Mouse (Mus musculus) T-helper 2 cell (primary cell): ENCODE data around the gene Rbak.
"Not testable (repeated sequence)": the region's sequence is repeated elsewhere in the genome, so short reads cannot be mapped to it uniquely, and the experiment has no call there.

Source experiments
- in situ Hi-C: fragments of 300-600 bp; cut with MboI, MseI; formaldehyde crosslinking; loops from one replicate; pipeline ENCODE4 v1.15.1; 2025; ENCODE audit warnings: high pct_unique_total_duplicates

The Rbak gene

GRCm38 (mm10) chr5:143180255-143181076 lies at the start of gene Rbak, which contains the start of gene Spdye4b:
Rbak (minus strand) TSS chr5:143180775.
Spdye4b (plus strand) TSS chr5:143181017.
- in situ Hi-C loops: no loop called here

GRCm38 (mm10) chr5:143226790-143227189 lies 46.2 kb upstream of the Rbak start, which contains the start of gene Spdye4a:
Spdye4a (minus strand) TSS chr5:143226890.
- in situ Hi-C loops: no loop called here

GRCm38 (mm10) chr5:143222287-143222686 lies 41.7 kb upstream of the Rbak start:
- in situ Hi-C loops: no loop called here

- in situ Hi-C loops: no loop called here
These were observed 40.4 kb upstream of the Rbak start for GRCm38 (mm10) chr5:143220996-143221395.

- in situ Hi-C loops: no loop called here
These were observed 33.3 kb upstream of the Rbak start for GRCm38 (mm10) chr5:143213832-143214231.

- in situ Hi-C loops: no loop called here
These were observed 24.4 kb upstream of the Rbak start for GRCm38 (mm10) chr5:143205015-143205414.

- in situ Hi-C loops: no loop called here
These were observed 15.9 kb upstream of the Rbak start for GRCm38 (mm10) chr5:143196506-143196905.

GRCm38 (mm10) chr5:143195166-143195565 lies 14.6 kb upstream of the Rbak start:
- in situ Hi-C loops: no loop called here

- in situ Hi-C loops: not testable (repeated sequence)
These were observed 14.2 kb upstream of the Rbak start for GRCm38 (mm10) chr5:143194747-143195146.

GRCm38 (mm10) chr5:143192806-143193205 lies 12.2 kb upstream of the Rbak start:
- in situ Hi-C loops: no loop called here

GRCm38 (mm10) chr5:143188014-143188413 lies 7.4 kb upstream of the Rbak start:
- in situ Hi-C loops: not testable (repeated sequence)

- in situ Hi-C loops: no loop called here
These were observed 1.4 kb downstream of the Rbak start for GRCm38 (mm10) chr5:143179179-143179578.

- in situ Hi-C loops: no loop called here
These were observed 2.9 kb downstream of the Rbak start for GRCm38 (mm10) chr5:143177541-143178200.

GRCm38 (mm10) chr5:143175970-143176369 lies 4.6 kb downstream of the Rbak start:
- in situ Hi-C loops: no loop called here

GRCm38 (mm10) chr5:143165508-143166070 lies 15.0 kb downstream of the Rbak start:
- in situ Hi-C loops: no loop called here

- in situ Hi-C loops: no loop called here
These were observed 25.0 kb downstream of the Rbak start for GRCm38 (mm10) chr5:143155534-143155933.

GRCm38 (mm10) chr5:143153756-143154155 lies 26.8 kb downstream of the Rbak start:
- in situ Hi-C loops: no loop called here

GRCm38 (mm10) chr5:143150044-143150443 lies 30.5 kb downstream of the Rbak start:
- in situ Hi-C loops: no loop called here

- in situ Hi-C loops: no loop called here
These were observed 31.0 kb downstream of the Rbak start for GRCm38 (mm10) chr5:143149536-143149935.

GRCm38 (mm10) chr5:143148661-143149060 lies 31.9 kb downstream of the Rbak start:
- in situ Hi-C loops: no loop called here

GRCm38 (mm10) chr5:143147481-143147880 lies 33.1 kb downstream of the Rbak start, which contains the start of gene Olfr718-ps1:
Olfr718-ps1 (minus strand) TSS chr5:143147581.
- in situ Hi-C loops: no loop called here

- in situ Hi-C loops: no loop called here
These were observed 43.0 kb downstream of the Rbak start for GRCm38 (mm10) chr5:143137580-143137979.
